Mouse (Mus musculus): ENCODE results near the gene Gmfg. TPM values are rescaled to one million over a fixed set of nuclear protein-coding genes. Genes with fewer than 3 reads are reported as not detected.

The Gmfg gene
- polyA plus RNA-seq, 1 experiment from 2014 or later, result 41.3 TPM

DNA sequence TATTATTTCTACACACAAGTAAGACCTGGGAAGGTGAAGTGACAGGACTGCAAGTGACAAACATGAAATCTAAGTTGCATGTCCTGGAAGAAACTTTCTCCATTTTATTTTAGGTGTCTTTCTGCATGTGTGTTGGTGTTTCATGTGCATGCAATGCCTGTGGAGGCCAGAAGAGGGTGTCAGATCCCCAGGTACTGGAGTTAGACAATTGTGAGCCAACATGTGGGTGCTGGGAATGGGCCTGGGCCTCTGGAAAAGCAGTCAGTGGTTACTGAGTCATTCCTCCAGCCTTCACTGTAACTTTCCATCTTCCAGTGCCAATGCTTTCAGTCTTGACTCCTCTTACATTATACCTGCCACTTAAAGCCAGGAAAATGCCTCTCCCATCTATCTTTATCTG is 19.9 kb upstream of the Gmfg start:
- Histone ChIP-seq H3K36me3 (peaks cover 97% of the 10 kb centered on the region), H3K4me1 (no peaks in the 10 kb centered on the region), H3K4me3 (no peak overlapping the region), H3K9me3 (replicated peaks) (no peaks in the 10 kb centered on the region), H3K4me2 (no peak overlapping the region), H3K27me3 (replicated peaks) (no peaks in the 10 kb centered on the region), H3K9ac (no peak overlapping the region), H3K27ac (no peak overlapping the region)
- ATAC-seq, result no peak

DNA sequence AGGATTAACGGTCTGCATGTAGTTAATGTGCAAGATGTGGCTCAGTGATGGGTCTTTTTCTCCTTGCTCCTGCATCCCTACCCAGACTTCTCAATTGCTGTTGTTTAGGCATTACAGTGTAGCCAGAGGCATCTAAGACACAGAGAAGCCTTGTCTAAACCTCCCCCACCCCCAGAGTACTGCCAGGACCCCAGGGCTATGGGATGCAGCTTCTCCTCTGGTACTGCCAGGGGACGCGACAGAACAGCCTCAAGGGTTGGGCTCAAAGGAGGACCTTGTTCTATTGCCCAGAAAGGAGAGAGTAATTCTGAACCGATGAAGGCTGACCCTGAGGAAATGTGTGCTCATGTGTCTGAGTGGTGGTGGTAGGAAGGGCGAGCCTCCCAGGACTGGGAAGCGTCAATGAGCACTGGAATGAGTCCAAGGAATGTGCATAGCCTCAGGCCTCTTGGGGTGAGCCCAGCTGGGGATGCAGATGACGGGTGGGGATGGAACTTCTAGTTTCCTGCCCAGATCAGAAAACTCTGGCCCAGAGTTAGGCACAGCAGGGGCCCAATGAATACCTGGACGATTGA is 19.1 kb upstream of the Gmfg start:
- 90% methylated on average over 8 of the region's 8 CpGs for WGBS (ENCODE audit: insufficient replicate concordance)
- H3K27ac ChIP-seq, result no peak overlapping the region
- H3K4me2 ChIP-seq, result no peak overlapping the region
- H3K27me3 ChIP-seq (replicated peaks), result no peaks in the 10 kb centered on the region
- no peak overlapping the region for H3K9ac ChIP-seq
- no peak overlapping the region for H3K4me3 ChIP-seq
- no peaks in the 10 kb centered on the region for H3K4me1 ChIP-seq
- H3K9me3 ChIP-seq (replicated peaks), result no peaks in the 10 kb centered on the region
- H3K36me3 ChIP-seq, result peaks cover 97% of the 10 kb centered on the region
- no peak for ATAC-seq

DNA sequence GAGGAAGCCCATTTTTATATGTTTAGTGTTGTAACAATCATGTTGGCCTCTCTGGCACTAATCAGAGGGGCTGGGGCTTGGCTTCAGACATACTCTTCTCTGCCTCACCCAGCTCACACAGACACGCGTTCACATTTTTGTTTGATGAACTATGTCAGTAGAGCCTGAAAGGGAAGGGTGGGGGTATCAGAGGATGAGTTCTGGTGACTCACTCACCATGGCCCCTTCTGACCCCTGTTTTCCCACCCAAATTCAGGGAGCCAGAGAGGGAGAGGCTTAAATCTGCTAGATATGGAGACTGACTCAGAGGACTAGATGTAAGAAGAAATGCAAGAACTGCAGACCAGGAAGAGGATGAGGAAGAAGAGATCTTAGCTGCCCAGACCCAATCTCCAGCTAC is 17.8 kb upstream of the Gmfg start:
- H3K4me1 ChIP-seq, result no peaks in the 10 kb centered on the region
- ATAC-seq, result no peak
- H3K27me3 ChIP-seq (replicated peaks), result no peaks in the 10 kb centered on the region
- no peak overlapping the region for H3K9ac ChIP-seq
- H3K36me3 ChIP-seq, result peaks cover 97% of the 10 kb centered on the region
- no peaks in the 10 kb centered on the region for H3K9me3 ChIP-seq (replicated peaks)
- H3K4me2 ChIP-seq, result no peak overlapping the region
- WGBS (ENCODE audit: insufficient replicate concordance), result 91% methylated on average over 2 of the region's 2 CpGs
- H3K4me3 ChIP-seq, result no peak overlapping the region
- no peak overlapping the region for H3K27ac ChIP-seq

DNA sequence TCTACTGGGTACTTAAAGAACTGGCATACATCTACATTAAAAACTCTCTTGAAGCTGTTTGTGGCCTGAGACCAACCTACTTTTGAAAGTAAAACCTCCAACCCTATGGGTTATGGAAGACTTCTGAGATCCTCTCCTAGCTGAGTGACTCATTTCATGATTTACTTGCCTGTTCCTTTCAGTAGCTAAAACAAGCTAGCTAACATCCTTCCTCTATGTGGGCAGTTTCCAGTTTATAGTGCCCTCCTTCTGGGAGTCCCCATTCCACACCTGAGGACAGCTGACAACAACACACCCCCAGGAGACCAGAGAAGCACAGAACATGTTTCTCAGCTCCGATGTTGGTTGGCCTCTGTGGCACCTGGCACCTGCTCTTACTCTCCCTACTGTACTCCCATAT is 14.2 kb upstream of the Gmfg start:
- H3K27ac ChIP-seq, result no peak overlapping the region
- 79% methylated on average over 1 of the region's 1 CpGs for WGBS (ENCODE audit: insufficient replicate concordance)
- peaks cover 80% of the 10 kb centered on the region for H3K36me3 ChIP-seq
- no peak overlapping the region for H3K4me2 ChIP-seq
- H3K9me3 ChIP-seq (replicated peaks), result no peaks in the 10 kb centered on the region
- no peaks in the 10 kb centered on the region for H3K27me3 ChIP-seq (replicated peaks)
- H3K9ac ChIP-seq, result no peak overlapping the region
- H3K4me3 ChIP-seq, result no peak overlapping the region
- no peak for ATAC-seq
- H3K4me1 ChIP-seq, result no peaks in the 10 kb centered on the region; the same call in 1 of the 2 replicates

DNA sequence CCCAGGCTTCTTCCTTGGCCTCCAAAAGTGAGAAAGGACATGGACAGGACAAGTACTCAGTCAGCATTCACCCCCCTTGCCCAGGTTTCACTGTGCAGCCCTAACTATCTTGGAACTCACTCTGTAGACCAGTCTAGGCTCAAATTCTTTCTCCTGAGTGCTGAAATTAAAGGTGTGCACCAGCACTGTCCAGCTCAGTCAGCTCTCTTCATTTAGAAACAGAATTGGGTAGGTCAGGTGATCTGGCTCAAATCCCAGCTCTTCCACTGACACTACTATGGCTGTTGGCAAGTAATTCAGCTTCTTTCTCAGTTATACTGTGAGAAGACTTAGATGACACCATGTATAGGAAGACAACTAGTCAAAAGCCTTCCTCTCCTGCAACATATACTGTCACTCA is 9.5 kb upstream of the Gmfg start:
- no peak overlapping the region for H3K4me3 ChIP-seq
- H3K36me3 ChIP-seq, result peaks cover 58% of the 10 kb centered on the region
- H3K9me3 ChIP-seq (replicated peaks), result no peaks in the 10 kb centered on the region
- peaks cover 37% of the 10 kb centered on the region for H3K4me1 ChIP-seq
- H3K4me2 ChIP-seq, result no peak overlapping the region
- H3K27ac ChIP-seq, result 0 out of 2 replicates have a peak overlapping the region, but pooled peaks have one; percentile 40
- H3K9ac ChIP-seq, result no peak overlapping the region
- ATAC-seq, result no peak
- no peaks in the 10 kb centered on the region for H3K27me3 ChIP-seq (replicated peaks)

DNA sequence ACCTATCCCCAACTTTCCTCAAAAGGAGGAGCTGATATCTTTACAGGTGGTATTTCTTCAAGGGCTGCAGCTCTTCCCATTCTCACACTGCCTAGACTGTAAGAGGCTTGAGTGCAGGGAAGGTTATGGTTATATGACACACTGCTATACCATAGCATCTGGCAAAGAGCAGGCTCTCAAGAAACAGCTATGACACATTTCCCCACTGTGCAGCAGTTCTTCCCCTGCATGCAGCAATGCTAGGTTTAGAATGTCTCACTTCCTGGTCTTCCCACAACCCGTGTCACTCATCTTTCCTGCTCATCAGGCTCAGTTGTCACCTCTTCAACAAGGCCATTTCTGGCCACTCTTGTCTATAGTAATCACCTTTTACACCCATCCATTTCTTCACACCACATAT is 6.7 kb upstream of the Gmfg start:
- H3K27me3 ChIP-seq (replicated peaks), result no peaks in the 10 kb centered on the region
- ATAC-seq, result no peak
- peak overlapping the region; percentile 22; the same call in 1 of the 2 replicates for H3K9ac ChIP-seq
- H3K36me3 ChIP-seq, result peaks cover 47% of the 10 kb centered on the region
- whole genome bisulfite sequencing (ENCODE audit: insufficient replicate concordance), result 27% methylated on average over 1 of the region's 1 CpGs
- H3K9me3 ChIP-seq (replicated peaks), result no peaks in the 10 kb centered on the region
- peaks cover 65% of the 10 kb centered on the region for H3K4me1 ChIP-seq
- no peak overlapping the region for H3K4me3 ChIP-seq
- H3K27ac ChIP-seq, result peak overlapping the region; percentile 86
- no peak overlapping the region for H3K4me2 ChIP-seq

DNA sequence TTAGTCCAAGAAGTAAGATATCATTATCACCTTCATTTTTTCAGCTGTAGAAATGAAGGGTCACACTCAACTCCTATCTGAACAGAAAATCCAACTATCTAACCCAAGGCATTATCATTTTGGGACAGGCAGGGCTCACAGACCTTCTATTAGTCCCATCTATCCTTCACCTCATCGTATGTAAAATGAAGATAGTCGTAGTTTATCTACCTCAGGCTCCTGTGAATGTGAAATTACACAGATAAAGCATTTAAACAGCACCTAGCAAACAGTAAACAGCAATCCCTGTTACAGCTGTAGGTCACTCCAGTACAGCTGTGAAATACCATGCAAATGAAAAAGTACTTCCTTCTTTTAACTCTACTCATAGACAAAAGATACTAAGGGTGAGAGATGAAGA is 5.0 kb upstream of the Gmfg start:
- Histone ChIP-seq H3K27me3 (replicated peaks) (no peaks in the 10 kb centered on the region), H3K4me1 (peaks cover 69% of the 10 kb centered on the region), H3K9me3 (replicated peaks) (no peaks in the 10 kb centered on the region), H3K4me2 (peak overlapping the region; percentile 95), H3K27ac (peak overlapping the region; percentile 86), H3K9ac (peak overlapping the region; percentile 62), H3K4me3 (peak overlapping the region; percentile 93), H3K36me3 (peaks cover 39% of the 10 kb centered on the region)
- ATAC-seq, result peak; percentile 9; the same call in 1 of the 2 replicates
- 14% methylated on average over 2 of the region's 2 CpGs for WGBS (ENCODE audit: insufficient replicate concordance)

DNA sequence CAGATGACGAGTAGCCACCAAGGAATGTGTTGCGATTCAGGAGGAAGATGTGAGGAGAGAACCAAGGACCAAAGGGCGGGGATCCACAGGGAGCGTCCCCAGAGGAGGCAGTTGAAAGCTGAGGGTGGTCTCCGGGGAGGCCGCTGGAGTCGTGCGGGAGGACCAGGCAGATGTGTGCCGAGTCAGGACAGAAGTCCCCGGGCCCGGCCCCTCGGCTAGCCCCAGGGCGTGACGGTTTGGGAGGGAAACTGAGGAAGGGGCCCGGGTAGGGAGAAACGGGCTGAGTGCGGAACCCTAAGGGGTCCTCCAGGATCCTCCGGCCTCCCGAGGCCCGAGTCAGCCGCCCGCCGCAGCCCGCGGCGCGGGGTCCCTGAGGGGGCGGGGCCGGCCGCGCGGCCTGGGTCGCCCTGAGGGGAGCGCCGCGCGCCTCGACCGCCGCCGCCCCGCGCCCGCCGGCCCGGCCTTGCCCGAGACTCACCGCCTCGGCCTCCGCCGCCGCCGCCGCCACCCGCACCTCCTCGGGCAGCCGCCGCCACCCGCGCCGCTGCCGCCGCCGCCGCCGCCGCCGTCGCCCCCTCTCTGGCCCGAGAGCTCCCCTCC is 1.5 kb upstream of the Gmfg start:
- no peaks in the 10 kb centered on the region for H3K27me3 ChIP-seq (replicated peaks)
- ATAC-seq, result peak; percentile 3; the same call in 1 of the 2 replicates
- peaks cover 75% of the 10 kb centered on the region for H3K4me1 ChIP-seq
- peak overlapping the region; percentile 97 for H3K9ac ChIP-seq
- H3K4me2 ChIP-seq, result peak overlapping the region; percentile 95
- peaks cover 19% of the 10 kb centered on the region for H3K36me3 ChIP-seq
- H3K27ac ChIP-seq, result peak overlapping the region; percentile 82
- no peaks in the 10 kb centered on the region for H3K9me3 ChIP-seq (replicated peaks)
- WGBS (ENCODE audit: insufficient replicate concordance), result under 1% methylated on average over 39 of the region's 70 CpGs
- peak overlapping the region; percentile 93 for H3K4me3 ChIP-seq

DNA sequence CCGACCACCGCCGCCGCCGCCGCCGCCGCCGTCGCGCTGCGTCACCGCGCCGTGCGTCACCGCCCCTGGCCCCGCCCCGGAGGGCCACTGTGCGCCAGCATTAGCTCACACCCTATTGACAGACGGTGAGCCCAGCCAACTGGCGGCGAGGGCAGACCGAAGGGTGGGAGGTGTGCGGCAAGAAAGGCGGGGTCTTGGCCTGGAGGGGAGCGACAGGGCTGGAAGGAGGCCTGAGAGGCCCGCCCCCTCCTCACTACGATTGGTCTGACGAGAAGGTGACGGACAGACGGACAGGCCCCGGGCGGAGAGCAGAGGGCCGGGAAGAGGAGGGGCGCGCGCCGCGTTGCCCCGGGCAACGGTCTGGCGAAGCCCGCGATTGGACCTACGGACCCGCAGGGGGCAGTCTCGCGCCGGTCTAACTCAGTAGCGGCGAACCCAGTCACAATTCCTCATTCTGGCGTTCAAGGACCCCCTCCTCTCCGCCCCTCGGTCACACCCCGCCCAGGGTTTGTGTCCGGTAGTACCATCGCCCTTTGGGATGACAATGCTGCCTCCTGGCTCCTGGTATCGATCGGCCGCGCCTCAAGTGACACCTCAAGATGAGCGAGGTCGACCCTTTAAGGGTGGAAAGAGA is 859 bp upstream of the Gmfg start:
- Histone ChIP-seq H3K9me3 (replicated peaks) (no peaks in the 10 kb centered on the region), H3K9ac (peak overlapping the region; percentile 97), H3K27ac (peak overlapping the region; percentile 83), H3K36me3 (peaks cover 14% of the 10 kb centered on the region), H3K4me3 (peak overlapping the region; percentile 93), H3K4me2 (peak overlapping the region; percentile 84), H3K27me3 (replicated peaks) (no peaks in the 10 kb centered on the region), H3K4me1 (peaks cover 69% of the 10 kb centered on the region)
- WGBS (ENCODE audit: insufficient replicate concordance), result under 1% methylated on average over 54 of the region's 64 CpGs
- peak; percentile 97 for ATAC-seq

DNA sequence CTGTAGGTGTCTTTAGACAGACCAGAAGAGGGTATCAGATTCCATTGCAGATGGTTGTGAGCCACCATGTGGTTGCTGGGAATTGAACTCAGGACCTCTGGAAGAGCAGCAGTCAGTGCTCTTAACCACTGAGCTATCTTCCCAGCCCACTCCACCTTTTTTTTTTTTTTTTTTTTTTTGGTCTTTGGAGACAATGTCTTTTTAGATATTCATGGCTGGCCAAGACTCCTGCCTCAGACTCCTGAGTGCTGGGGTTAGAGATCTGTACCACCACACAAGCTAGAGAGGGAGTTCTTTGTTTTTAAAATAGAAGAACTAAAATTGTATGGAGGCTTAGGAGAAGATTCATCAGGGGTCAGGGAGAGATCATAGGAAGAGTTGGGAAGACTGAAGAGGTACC is 717 bp downstream of the Gmfg start:
- H3K9me3 ChIP-seq (replicated peaks), result no peaks in the 10 kb centered on the region
- H3K4me2 ChIP-seq, result peak overlapping the region; percentile 84
- H3K36me3 ChIP-seq, result peaks cover 4% of the 10 kb centered on the region; the same call in 1 of the 2 replicates
- H3K27me3 ChIP-seq (replicated peaks), result no peaks in the 10 kb centered on the region
- H3K4me3 ChIP-seq, result no peak overlapping the region
- H3K9ac ChIP-seq, result no peak overlapping the region
- no peak overlapping the region for H3K27ac ChIP-seq
- H3K4me1 ChIP-seq, result peaks cover 65% of the 10 kb centered on the region
- no peak for ATAC-seq

DNA sequence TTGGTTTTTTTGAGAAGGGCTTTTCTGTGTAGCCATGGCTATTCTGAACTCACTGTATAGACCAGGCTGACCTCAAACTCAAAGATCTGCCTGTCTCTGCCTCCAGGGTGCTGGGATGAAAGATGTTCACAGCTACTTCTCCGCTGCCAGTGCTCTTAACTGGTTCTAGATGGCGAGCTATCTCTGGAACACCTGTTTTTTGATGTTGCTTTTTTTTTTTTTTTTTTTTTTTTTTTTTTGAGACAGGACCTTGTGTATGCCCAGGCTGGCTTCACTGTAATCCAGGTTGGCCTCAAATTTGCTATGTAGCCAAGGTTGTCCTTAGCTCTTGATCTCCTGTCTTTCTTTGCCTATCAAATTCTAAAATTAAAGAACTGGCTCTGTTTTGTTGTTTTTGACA is 1.5 kb downstream of the Gmfg start:
- H3K36me3 ChIP-seq, result no peaks in the 10 kb centered on the region
- H3K27me3 ChIP-seq (replicated peaks), result no peaks in the 10 kb centered on the region
- no peaks in the 10 kb centered on the region for H3K9me3 ChIP-seq (replicated peaks)
- whole genome bisulfite sequencing (ENCODE audit: insufficient replicate concordance), result 45% methylated on average over 2 of the region's 2 CpGs
- 0 out of 2 replicates have a peak overlapping the region, but pooled peaks have one; percentile 4 for H3K9ac ChIP-seq
- no peak for ATAC-seq
- no peak overlapping the region for H3K4me2 ChIP-seq
- H3K27ac ChIP-seq, result no peak overlapping the region
- peaks cover 62% of the 10 kb centered on the region for H3K4me1 ChIP-seq
- H3K4me3 ChIP-seq, result no peak overlapping the region

DNA sequence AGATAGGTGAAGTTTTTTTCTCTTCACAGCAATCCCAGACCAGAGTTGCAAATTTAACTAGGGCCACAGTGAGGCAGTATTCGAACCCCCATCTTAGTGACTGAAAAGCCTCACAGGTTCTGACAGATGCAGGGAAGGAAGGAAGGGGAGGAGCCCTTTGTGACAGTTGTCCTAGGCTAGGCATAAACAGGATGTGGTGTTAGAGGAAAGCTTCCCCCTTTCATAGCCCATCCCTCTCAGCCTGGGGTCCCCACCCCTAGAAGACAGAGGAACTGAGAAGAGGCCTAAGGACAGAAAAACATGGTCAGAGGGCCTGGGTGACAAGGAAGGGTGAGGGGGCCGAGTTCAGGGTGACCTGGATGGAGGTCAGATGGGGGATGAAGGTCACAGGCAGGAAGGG is 3.5 kb downstream of the Gmfg start:
- no peaks in the 10 kb centered on the region for H3K9me3 ChIP-seq (replicated peaks)
- peak overlapping the region; percentile 77 for H3K27ac ChIP-seq
- peak overlapping the region; percentile 27 for H3K4me3 ChIP-seq
- peak overlapping the region; percentile 31; the same call in 1 of the 2 replicates for H3K4me2 ChIP-seq
- no peaks in the 10 kb centered on the region for H3K36me3 ChIP-seq
- H3K27me3 ChIP-seq (replicated peaks), result 0 out of 2 replicates have a peak, but pooled peaks cover 1% of the 10 kb centered on the region
- H3K9ac ChIP-seq, result peak overlapping the region; percentile 44
- peaks cover 43% of the 10 kb centered on the region for H3K4me1 ChIP-seq
- ATAC-seq, result no peak
- 23% methylated on average over 2 of the region's 2 CpGs for WGBS (ENCODE audit: insufficient replicate concordance)

Measured in liver, embryonic 12.5 days (tissue).